Mouse (Mus musculus): ENCODE results near the gene 4930404N11Rik. TPM values are rescaled to one million over a fixed set of nuclear protein-coding genes. Genes with fewer than 3 reads are reported as not detected.
A peak's percentile ranks its signal among the peaks of the same experiment; 100 is the strongest.

Gene 4930404N11Rik
- polyA plus RNA-seq, 1 experiment from 2014 or later, result 2.9 TPM

- no peak for ATAC-seq (ENCODE audit: insufficient read depth, low FRiP score)
- H3K9me3 ChIP-seq (replicated peaks; ENCODE audit: control insufficient read depth, low read length), result no peaks in the 10 kb centered on the region
- H3K4me1 ChIP-seq (ENCODE audit: control insufficient read depth, insufficient read depth, low read length), result peaks cover 85% of the 10 kb centered on the region
- peak overlapping the region; percentile 42; the same call in 1 of the 2 replicates for H3K27ac ChIP-seq (ENCODE audit: low read length)
- 63% methylated on average over 4 of the region's 4 CpGs for WGBS
- H3K4me2 ChIP-seq (ENCODE audit: low read depth, low read length), result no peak overlapping the region
- no peak overlapping the region for H3K4me3 ChIP-seq (replicated peaks; ENCODE audit: low read length)
- H3K36me3 ChIP-seq (ENCODE audit: control insufficient read depth, insufficient read depth, low read length), result peaks cover 9% of the 10 kb centered on the region
- H3K27me3 ChIP-seq (ENCODE audit: control insufficient read depth, insufficient read depth, low read length), result no peaks in the 10 kb centered on the region
- peak overlapping the region; percentile 0; the same call in 1 of the 2 replicates for H3K9ac ChIP-seq (ENCODE audit: low read length)
Observed at GRCm38 (mm10) chr10:81410350-81410749, 44.7 kb upstream of the 4930404N11Rik start.

GRCm38 (mm10) chr10:81409330-81409729, 43.7 kb upstream of the 4930404N11Rik start:
- Histone ChIP-seq H3K27me3 (ENCODE audit: control insufficient read depth, insufficient read depth, low read length) (no peaks in the 10 kb centered on the region), H3K27ac (ENCODE audit: low read length) (peak overlapping the region; percentile 70), H3K9me3 (replicated peaks; ENCODE audit: control insufficient read depth, low read length) (no peaks in the 10 kb centered on the region), H3K36me3 (ENCODE audit: control insufficient read depth, insufficient read depth, low read length) (peaks cover 9% of the 10 kb centered on the region), H3K4me1 (ENCODE audit: control insufficient read depth, insufficient read depth, low read length) (peaks cover 75% of the 10 kb centered on the region), H3K4me3 (replicated peaks; ENCODE audit: low read length) (no peak overlapping the region), H3K9ac (ENCODE audit: low read length) (peak overlapping the region; percentile 14; the same call in 1 of the 2 replicates), H3K4me2 (ENCODE audit: low read depth, low read length) (peak overlapping the region; percentile 11; the same call in 1 of the 2 replicates)
- no peak for ATAC-seq (ENCODE audit: insufficient read depth, low FRiP score)
- WGBS, result 30% methylated on average over 8 of the region's 8 CpGs

GRCm38 (mm10) chr10:81408871-81409291, 43.3 kb upstream of the 4930404N11Rik start:
- Histone ChIP-seq H3K9ac (ENCODE audit: low read length) (peak overlapping the region; percentile 14; the same call in 1 of the 2 replicates), H3K27me3 (ENCODE audit: control insufficient read depth, insufficient read depth, low read length) (no peaks in the 10 kb centered on the region), H3K4me3 (replicated peaks; ENCODE audit: low read length) (no peak overlapping the region), H3K27ac (ENCODE audit: low read length) (peak overlapping the region; percentile 70), H3K36me3 (ENCODE audit: control insufficient read depth, insufficient read depth, low read length) (peaks cover 9% of the 10 kb centered on the region), H3K4me1 (ENCODE audit: control insufficient read depth, insufficient read depth, low read length) (peaks cover 71% of the 10 kb centered on the region), H3K4me2 (ENCODE audit: low read depth, low read length) (peak overlapping the region; percentile 11; the same call in 1 of the 2 replicates), H3K9me3 (replicated peaks; ENCODE audit: control insufficient read depth, low read length) (no peaks in the 10 kb centered on the region)
- ATAC-seq (ENCODE audit: insufficient read depth, low FRiP score), result peak; percentile 34; the same call in 1 of the 2 replicates
- 24% methylated on average over 9 of the region's 9 CpGs for WGBS

GRCm38 (mm10) chr10:81408424-81408729, 42.8 kb upstream of the 4930404N11Rik start:
- H3K4me2 ChIP-seq (ENCODE audit: low read depth, low read length), result no peak overlapping the region
- no peak overlapping the region for H3K4me3 ChIP-seq (replicated peaks; ENCODE audit: low read length)
- no peaks in the 10 kb centered on the region for H3K27me3 ChIP-seq (ENCODE audit: control insufficient read depth, insufficient read depth, low read length)
- peaks cover 9% of the 10 kb centered on the region for H3K36me3 ChIP-seq (ENCODE audit: control insufficient read depth, insufficient read depth, low read length)
- H3K27ac ChIP-seq (ENCODE audit: low read length), result peak overlapping the region; percentile 70; the same call in 1 of the 2 replicates
- no peak overlapping the region for H3K9ac ChIP-seq (ENCODE audit: low read length)
- 56% methylated on average over 13 of the region's 13 CpGs for WGBS
- ATAC-seq (ENCODE audit: insufficient read depth, low FRiP score), result no peak
- no peaks in the 10 kb centered on the region for H3K9me3 ChIP-seq (replicated peaks; ENCODE audit: control insufficient read depth, low read length)
- H3K4me1 ChIP-seq (ENCODE audit: control insufficient read depth, insufficient read depth, low read length), result peaks cover 69% of the 10 kb centered on the region

- Histone ChIP-seq H3K9me3 (replicated peaks; ENCODE audit: control insufficient read depth, low read length) (no peaks in the 10 kb centered on the region), H3K36me3 (ENCODE audit: control insufficient read depth, insufficient read depth, low read length) (peaks cover 9% of the 10 kb centered on the region), H3K4me2 (ENCODE audit: low read depth, low read length) (peak overlapping the region; percentile 38), H3K27me3 (ENCODE audit: control insufficient read depth, insufficient read depth, low read length) (no peaks in the 10 kb centered on the region), H3K27ac (ENCODE audit: low read length) (peak overlapping the region; percentile 70), H3K4me1 (ENCODE audit: control insufficient read depth, insufficient read depth, low read length) (peaks cover 69% of the 10 kb centered on the region), H3K4me3 (replicated peaks; ENCODE audit: low read length) (peak overlapping the region; percentile 28), H3K9ac (ENCODE audit: low read length) (peak overlapping the region; percentile 42; the same call in 1 of the 2 replicates)
- ATAC-seq (ENCODE audit: insufficient read depth, low FRiP score), result no peak
- 29% methylated on average over 31 of the region's 31 CpGs for WGBS
Observed at GRCm38 (mm10) chr10:81407539-81408423, 42.2 kb upstream of the 4930404N11Rik start.

- H3K4me1 ChIP-seq (ENCODE audit: control insufficient read depth, insufficient read depth, low read length), result peaks cover 69% of the 10 kb centered on the region
- H3K27ac ChIP-seq (ENCODE audit: low read length), result no peak overlapping the region
- H3K9me3 ChIP-seq (replicated peaks; ENCODE audit: control insufficient read depth, low read length), result no peaks in the 10 kb centered on the region
- peaks cover 9% of the 10 kb centered on the region; the same call in 1 of the 2 replicates for H3K36me3 ChIP-seq (ENCODE audit: control insufficient read depth, insufficient read depth, low read length)
- H3K27me3 ChIP-seq (ENCODE audit: control insufficient read depth, insufficient read depth, low read length), result no peaks in the 10 kb centered on the region
- H3K9ac ChIP-seq (ENCODE audit: low read length), result peak overlapping the region; percentile 42; the same call in 1 of the 2 replicates
- H3K4me3 ChIP-seq (replicated peaks; ENCODE audit: low read length), result peak overlapping the region; percentile 28
- H3K4me2 ChIP-seq (ENCODE audit: low read depth, low read length), result peak overlapping the region; percentile 38
- WGBS, result 47% methylated on average over 24 of the region's 24 CpGs
- no peak for ATAC-seq (ENCODE audit: insufficient read depth, low FRiP score)
Observed at GRCm38 (mm10) chr10:81406504-81407440, 41.2 kb upstream of the 4930404N11Rik start.

GRCm38 (mm10) chr10:81405588-81406201, 40.1 kb upstream of the 4930404N11Rik start:
- Histone ChIP-seq H3K9me3 (replicated peaks; ENCODE audit: control insufficient read depth, low read length) (no peaks in the 10 kb centered on the region), H3K4me1 (ENCODE audit: control insufficient read depth, insufficient read depth, low read length) (peaks cover 65% of the 10 kb centered on the region), H3K4me3 (replicated peaks; ENCODE audit: low read length) (no peak overlapping the region), H3K36me3 (ENCODE audit: control insufficient read depth, insufficient read depth, low read length) (peaks cover 9% of the 10 kb centered on the region; the same call in 1 of the 2 replicates), H3K4me2 (ENCODE audit: low read depth, low read length) (no peak overlapping the region), H3K9ac (ENCODE audit: low read length) (no peak overlapping the region), H3K27me3 (ENCODE audit: control insufficient read depth, insufficient read depth, low read length) (no peaks in the 10 kb centered on the region), H3K27ac (ENCODE audit: low read length) (peak overlapping the region; percentile 5; the same call in 1 of the 2 replicates)
- 46% methylated on average over 13 of the region's 13 CpGs for WGBS
- no peak for ATAC-seq (ENCODE audit: insufficient read depth, low FRiP score)

- 63% methylated on average over 18 of the region's 18 CpGs for WGBS
- peaks cover 12% of the 10 kb centered on the region; the same call in 1 of the 2 replicates for H3K36me3 ChIP-seq (ENCODE audit: control insufficient read depth, insufficient read depth, low read length)
Observed at GRCm38 (mm10) chr10:81404720-81405119, 39.1 kb upstream of the 4930404N11Rik start.

More at GRCm38 (mm10) chr10:81404720-81405119, 39.1 kb upstream of the 4930404N11Rik start:
- no peak overlapping the region for H3K27ac ChIP-seq (ENCODE audit: low read length)
- no peak overlapping the region for H3K9ac ChIP-seq (ENCODE audit: low read length)
- peaks cover 58% of the 10 kb centered on the region for H3K4me1 ChIP-seq (ENCODE audit: control insufficient read depth, insufficient read depth, low read length)
- no peak overlapping the region for H3K4me3 ChIP-seq (replicated peaks; ENCODE audit: low read length)
- H3K9me3 ChIP-seq (replicated peaks; ENCODE audit: control insufficient read depth, low read length), result no peaks in the 10 kb centered on the region
- no peak for ATAC-seq (ENCODE audit: insufficient read depth, low FRiP score)
- no peak overlapping the region for H3K4me2 ChIP-seq (ENCODE audit: low read depth, low read length)
- H3K27me3 ChIP-seq (ENCODE audit: control insufficient read depth, insufficient read depth, low read length), result no peaks in the 10 kb centered on the region
